Mouse (Mus musculus) limb, embryonic 11.5 days (tissue): ENCODE measurements around the gene Zfp644. TPM values are rescaled to one million over a fixed set of nuclear protein-coding genes. Genes with fewer than 3 reads are reported as not detected.
A peak's percentile ranks its signal among the peaks of the same experiment; 100 is the strongest.

ENCODE experiments used
- ATAC-seq: fragments of 200-750 bp; cut with Nextera tagmentation; 2 replicates; pipeline ENCODE4 v1.8.0; 2017; ENCODE audit warnings: low read depth; ENCODE audit not compliant: insufficient number of reproducible peaks, low FRiP score, low TSS enrichment
- DNase-seq: peaks from one replicate; pipeline ENCODE4 v3.0.0-alpha.2; 2015; ENCODE audit warnings: low spot score
- H3K27ac ChIP-seq: fragments of 300-500 bp; sonication (generic); replicated peaks from 2 replicates; pipeline ENCODE4 v1.5.1; 2014; ENCODE audit warnings: low read depth, mild to moderate bottlenecking, low read length
- H3K27me3 ChIP-seq: fragments of 300-500 bp; sonication (generic); 2 replicates; pipeline ENCODE4 v1.6.1; 2014; ENCODE audit warnings: mild to moderate bottlenecking, low read length, mixed read lengths; ENCODE audit not compliant: control insufficient read depth, insufficient read depth
- H3K36me3 ChIP-seq: fragments of 300-500 bp; sonication (generic); 2 replicates; pipeline ENCODE4 v1.6.1; 2014; ENCODE audit warnings: mild to moderate bottlenecking, low read length, moderate library complexity, mixed read lengths; ENCODE audit not compliant: control insufficient read depth, insufficient read depth
- H3K4me1 ChIP-seq: fragments of 300-500 bp; sonication (generic); 2 replicates; pipeline ENCODE4 v1.6.1; 2014; ENCODE audit warnings: low read length, mixed read lengths; ENCODE audit not compliant: control insufficient read depth, insufficient read depth
- H3K4me2 ChIP-seq: fragments of 300-500 bp; sonication (generic); 2 replicates; pipeline ENCODE4 v1.6.1; 2014; ENCODE audit warnings: low read depth, mild to moderate bottlenecking, moderate library complexity; ENCODE audit not compliant: severe bottlenecking
- H3K4me3 ChIP-seq: fragments of 300-500 bp; sonication (generic); 2 replicates; pipeline ENCODE4 v1.5.1; 2014; ENCODE audit warnings: low read depth, low read length
- H3K9ac ChIP-seq: fragments of 300-500 bp; sonication (generic); 2 replicates; pipeline ENCODE4 v1.6.1; 2014; ENCODE audit warnings: mild to moderate bottlenecking, low read length
- H3K9me3 ChIP-seq: fragments of 300-500 bp; sonication (generic); 2 replicates; pipeline ENCODE4 v1.6.1; 2016; ENCODE audit warnings: low read length; ENCODE audit not compliant: control insufficient read depth
- WGBS: fragments of 180-500 bp; shearing (Covaris S2); extraction: QIAGEN DNeasy Blood & Tissue Kit; methylation state at CpG from one replicate; pipeline ENCODE4 v1.1.7; 2014; 5-methylcytosine and 5-hydroxymethylcytosine counted together
- polyA plus RNA-seq: library from polyadenylated mRNA; unstranded; fragments of >200 nt; fragmentation: Nextera tagmentation; extraction: Ambion mirVana; gene quantifications from 2 replicates; pipeline ENCODE4 v1.2.1, GENCODE M21; 2014

Zfp644 gene
- polyA plus RNA-seq, 1 experiment from 2014 or later = 90.7 TPM

DNA sequence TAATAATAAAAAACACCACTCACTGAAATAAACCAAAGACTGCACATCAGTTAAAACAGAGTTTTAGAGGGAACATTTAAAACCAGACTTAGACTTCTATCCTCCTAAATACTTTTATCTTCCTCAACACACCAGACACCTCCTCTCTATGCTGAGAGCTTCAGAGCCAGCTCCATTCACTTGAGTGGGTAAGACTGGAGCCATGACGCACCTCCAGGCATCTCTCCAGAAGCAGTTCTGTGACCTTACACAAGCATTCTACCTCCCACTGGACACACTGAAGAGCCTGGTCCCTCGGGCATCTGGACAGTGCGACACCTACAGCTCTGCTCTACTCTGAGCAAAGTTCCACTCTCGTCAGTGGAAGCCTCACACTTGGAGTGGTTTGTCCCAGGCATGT is 73.8 kb downstream of the Zfp644 start:
- Histone ChIP-seq H3K9me3 (no peaks in the 10 kb centered on the region), H3K36me3 (peaks cover 3% of the 10 kb centered on the region; the same call in 1 of the 2 replicates), H3K4me1 (no peaks in the 10 kb centered on the region), H3K9ac (no peak overlapping the region), H3K4me3 (no peak overlapping the region), H3K4me2 (no peak overlapping the region), H3K27ac (no peak overlapping the region), H3K27me3 (no peaks in the 10 kb centered on the region)
- ATAC-seq (no peak), DNase-seq (peak; percentile 16)
- WGBS = 91% methylated on average over 4 of the region's 4 CpGs

DNA sequence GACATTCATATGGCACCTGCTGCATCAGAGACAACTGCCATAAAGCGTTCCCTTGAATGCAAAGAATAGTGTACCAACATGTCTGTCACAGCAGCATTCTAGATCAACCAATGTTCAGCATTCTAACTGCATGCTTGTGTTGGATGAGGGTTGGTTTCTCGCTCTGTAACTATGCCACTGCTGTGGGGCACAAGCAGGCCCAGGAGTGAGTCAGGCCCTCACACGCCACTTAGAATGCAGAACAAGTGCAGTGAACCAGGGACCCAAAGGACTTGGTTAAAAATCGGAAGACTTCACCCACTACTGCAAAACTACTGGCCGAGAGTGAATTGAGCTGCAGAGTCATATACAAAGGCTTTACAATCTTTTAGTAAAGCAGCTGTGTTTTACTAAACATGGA is 74.9 kb downstream of the Zfp644 start:
- Histone ChIP-seq H3K4me1 (no peaks in the 10 kb centered on the region), H3K4me3 (no peak overlapping the region), H3K9me3 (no peaks in the 10 kb centered on the region), H3K9ac (no peak overlapping the region), H3K36me3 (peaks cover 3% of the 10 kb centered on the region; the same call in 1 of the 2 replicates), H3K4me2 (no peak overlapping the region), H3K27ac (no peak overlapping the region), H3K27me3 (no peaks in the 10 kb centered on the region)
- ATAC-seq (no peak), DNase-seq (peak; percentile 7)
- 97% methylated on average over 5 of the region's 5 CpGs for WGBS

DNA sequence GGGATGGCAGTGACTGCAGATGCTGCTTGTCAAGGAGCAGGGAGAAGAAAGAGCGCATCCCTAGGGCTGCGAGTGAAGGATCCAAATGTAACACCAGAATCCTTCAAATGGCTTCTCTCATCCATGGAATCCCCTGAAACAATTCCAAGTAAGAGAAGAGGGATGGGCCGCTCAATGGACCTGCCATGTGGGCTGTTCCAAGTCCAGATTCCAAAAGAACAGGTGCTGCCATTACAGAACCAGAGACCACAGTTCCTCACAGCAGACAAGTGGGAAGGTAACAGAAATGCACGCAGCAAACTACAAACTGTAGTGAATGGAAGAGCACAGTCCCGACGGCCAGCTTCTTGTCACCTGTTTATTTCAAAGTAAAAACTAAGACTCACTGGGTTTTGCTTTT is 76.6 kb downstream of the Zfp644 start:
- no peak overlapping the region for H3K4me3 ChIP-seq
- ATAC-seq (no peak), DNase-seq (no peak)
- WGBS = 95% methylated on average over 6 of the region's 6 CpGs
- H3K9me3 ChIP-seq = no peaks in the 10 kb centered on the region
- H3K4me2 ChIP-seq = no peak overlapping the region
- no peaks in the 10 kb centered on the region for H3K4me1 ChIP-seq
- no peak overlapping the region for H3K27ac ChIP-seq
- H3K36me3 ChIP-seq = peaks cover 3% of the 10 kb centered on the region; the same call in 1 of the 2 replicates
- H3K27me3 ChIP-seq = no peaks in the 10 kb centered on the region
- H3K9ac ChIP-seq = no peak overlapping the region

GRCm38 (mm10) chr5:106615006-106615405 is 82.1 kb downstream of the Zfp644 start:
- no peak overlapping the region for H3K9ac ChIP-seq
- no peak overlapping the region for H3K27ac ChIP-seq
- ATAC-seq (no peak), DNase-seq (no peak)
- no peaks in the 10 kb centered on the region for H3K9me3 ChIP-seq
- 95% methylated on average over 2 of the region's 2 CpGs for WGBS
- no peaks in the 10 kb centered on the region for H3K4me1 ChIP-seq
- H3K4me2 ChIP-seq = no peak overlapping the region
- H3K27me3 ChIP-seq = no peaks in the 10 kb centered on the region
- no peak overlapping the region for H3K4me3 ChIP-seq
- H3K36me3 ChIP-seq = no peaks in the 10 kb centered on the region

DNA sequence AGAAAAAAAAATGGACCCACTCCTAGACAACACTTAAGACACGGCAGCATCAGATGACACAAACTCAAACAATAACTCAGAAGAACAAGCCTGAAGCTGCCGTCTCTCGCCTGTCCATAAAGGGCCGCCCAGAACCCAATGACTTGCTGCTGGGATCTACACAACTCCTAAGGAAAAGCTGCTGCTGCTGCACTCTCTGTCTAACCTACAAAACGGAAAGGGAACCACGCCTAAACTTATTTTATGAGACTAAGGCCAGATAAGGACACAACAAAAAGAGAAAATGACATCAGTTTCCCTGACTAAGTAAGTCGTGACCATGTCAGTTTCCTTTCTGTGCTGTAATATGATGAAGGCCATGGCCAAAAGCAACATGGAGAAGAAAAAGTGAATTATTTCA is 82.5 kb downstream of the Zfp644 start:
- H3K9me3 ChIP-seq = no peaks in the 10 kb centered on the region
- no peaks in the 10 kb centered on the region for H3K4me1 ChIP-seq
- H3K9ac ChIP-seq = no peak overlapping the region
- ATAC-seq (no peak), DNase-seq (no peak)
- H3K27ac ChIP-seq = no peak overlapping the region
- H3K4me3 ChIP-seq = no peak overlapping the region
- H3K27me3 ChIP-seq = no peaks in the 10 kb centered on the region
- no peaks in the 10 kb centered on the region for H3K36me3 ChIP-seq
- no peak overlapping the region for H3K4me2 ChIP-seq
- WGBS = 90% methylated on average over 7 of the region's 7 CpGs

- DNase-seq (no peak), ATAC-seq (no peak)
- no peak overlapping the region for H3K4me3 ChIP-seq
- WGBS = 79% methylated on average over 2 of the region's 2 CpGs
- no peak overlapping the region for H3K9ac ChIP-seq
- H3K27ac ChIP-seq = no peak overlapping the region
- H3K36me3 ChIP-seq = no peaks in the 10 kb centered on the region
- H3K4me2 ChIP-seq = no peak overlapping the region
- no peaks in the 10 kb centered on the region for H3K9me3 ChIP-seq
- H3K27me3 ChIP-seq = no peaks in the 10 kb centered on the region
- H3K4me1 ChIP-seq = no peaks in the 10 kb centered on the region
Observed at GRCm38 (mm10) chr5:106612151-106612550, 84.9 kb downstream of the Zfp644 start.

DNA sequence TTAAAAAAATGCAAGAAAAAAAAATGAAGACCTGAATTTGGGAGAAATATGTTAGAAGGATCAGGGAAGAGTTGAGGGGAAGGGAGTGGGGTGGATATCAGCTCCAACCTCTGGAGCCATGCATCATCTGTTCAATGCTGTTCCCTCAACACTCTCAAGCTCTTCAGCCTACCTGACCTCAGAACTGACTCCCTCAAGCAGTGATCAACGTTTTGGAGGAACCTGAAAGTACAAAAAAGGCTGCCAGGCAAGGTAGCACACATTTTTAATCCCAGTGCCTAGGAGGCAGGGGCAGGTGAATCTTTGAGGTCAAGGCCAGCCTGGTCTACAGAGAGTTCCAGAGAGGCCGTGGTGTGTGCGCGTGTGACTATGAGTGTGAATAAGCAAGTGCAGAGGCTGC is 88.3 kb downstream of the Zfp644 start, which contains the start of gene Gm17304:
Gm17304 (plus strand) TSS at position 301 of the 400 bp plus-strand sequence.
- ATAC-seq (no peak), DNase-seq (no peak)
- WGBS = 89% methylated on average over 4 of the region's 4 CpGs
- Histone ChIP-seq H3K9me3 (no peaks in the 10 kb centered on the region), H3K9ac (no peak within 1 kb of the TSS), H3K27ac (no peak within 1 kb of the TSS), H3K36me3 (no peaks in the 10 kb centered on the region), H3K4me3 (no peak within 1 kb of the TSS), H3K4me1 (no peaks in the 10 kb centered on the region), H3K4me2 (no peak within 1 kb of the TSS), H3K27me3 (no peaks in the 10 kb centered on the region)

DNA sequence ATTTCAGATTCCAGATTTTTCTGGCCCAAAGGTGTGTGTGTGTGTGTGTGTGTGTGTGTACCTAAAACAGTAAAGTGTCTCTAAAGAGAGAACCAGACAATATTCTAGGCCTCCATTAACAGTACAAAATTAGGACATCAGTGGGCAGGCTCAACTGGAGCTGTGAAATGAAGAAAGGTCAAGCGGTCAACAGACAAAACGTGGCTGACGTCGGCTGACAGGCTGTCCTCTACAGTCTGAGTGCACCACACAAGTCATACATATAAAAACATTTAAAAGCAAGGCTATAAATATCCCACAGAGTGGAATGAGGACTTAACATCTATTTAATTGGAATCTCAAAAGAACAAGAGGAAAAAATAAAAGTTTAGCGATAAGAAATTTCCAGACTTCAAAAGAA is 90.0 kb downstream of the Zfp644 start:
- Histone ChIP-seq H3K4me3 (no peak overlapping the region), H3K4me1 (no peaks in the 10 kb centered on the region), H3K27ac (no peak overlapping the region), H3K9ac (no peak overlapping the region), H3K4me2 (no peak overlapping the region), H3K36me3 (no peaks in the 10 kb centered on the region), H3K27me3 (no peaks in the 10 kb centered on the region), H3K9me3 (no peaks in the 10 kb centered on the region)
- ATAC-seq (no peak), DNase-seq (no peak)
- 61% methylated on average over 5 of the region's 5 CpGs for WGBS

- Histone ChIP-seq H3K4me1 (no peaks in the 10 kb centered on the region), H3K27me3 (no peaks in the 10 kb centered on the region), H3K36me3 (no peaks in the 10 kb centered on the region), H3K9ac (no peak overlapping the region), H3K4me3 (no peak overlapping the region), H3K27ac (no peak overlapping the region), H3K4me2 (no peak overlapping the region), H3K9me3 (no peaks in the 10 kb centered on the region)
- ATAC-seq (no peak), DNase-seq (no peak)
- 90% methylated on average over 6 of the region's 6 CpGs for WGBS
Observed at GRCm38 (mm10) chr5:106605096-106605495, 92.0 kb downstream of the Zfp644 start.
